In the genomic region with DNA sequence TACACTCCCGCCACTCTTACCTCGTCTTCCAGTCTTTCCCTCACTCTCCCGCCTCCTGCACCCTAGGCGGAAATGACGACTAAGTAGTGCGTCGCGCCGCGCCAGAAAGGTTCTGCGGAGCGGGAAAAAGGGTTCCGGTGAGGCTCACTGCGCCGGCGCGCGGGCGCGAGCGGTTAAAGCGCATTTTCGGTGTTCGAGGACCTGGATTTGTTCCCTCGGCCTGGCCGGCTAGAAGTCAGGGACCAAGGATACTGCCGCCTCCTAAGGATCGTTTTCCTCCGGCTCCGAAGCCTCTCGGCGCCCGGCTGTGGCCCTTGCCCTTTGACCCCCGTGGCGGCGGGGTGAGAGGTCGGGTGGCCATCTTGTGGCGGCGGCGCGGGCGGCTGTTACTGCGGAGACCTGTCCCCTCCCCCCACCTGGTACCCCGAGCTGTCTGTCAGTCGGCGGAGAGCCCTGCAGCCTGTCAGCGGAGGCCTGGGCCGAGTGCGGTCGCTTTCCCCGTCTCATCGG, we compare ENCODE assay signal across 8 mouse cellular contexts. TPM values are rescaled to one million over a fixed set of nuclear protein-coding genes. Genes with fewer than 3 reads are reported as not detected.
A peak's percentile ranks its signal among the peaks of the same experiment; 100 is the strongest.
DNase-seq lines count a peak whose midpoint lies in the region; ATAC-seq lines count a peak whose summit lies in the region.

Gene Tti1 (minus strand): TSS at position 80 of the 510 bp plus-strand sequence.
Gene Rprd1b (plus strand): TSS at position 144 of the 510 bp plus-strand sequence.

- no peaks in the 10 kb centered on the region for H3K27me3 ChIP-seq in hindbrain, embryonic 11.5 days (ENCODE audit: control insufficient read depth, insufficient read depth, low read length)

- peak; percentile 95 for ATAC-seq in hindbrain, embryonic 11.5 days (ENCODE audit: low FRiP score)

- H3K4me2 ChIP-seq in hindbrain, embryonic 11.5 days (replicated peaks; ENCODE audit: low read depth, low read length) = peak within 1 kb of the TSS; percentile 80

- H3K27ac ChIP-seq in hindbrain, embryonic 11.5 days (ENCODE audit: low read depth, low read length) = peak within 1 kb of the TSS; percentile 86

- H3K36me3 ChIP-seq in hindbrain, embryonic 11.5 days (ENCODE audit: control insufficient read depth, insufficient read depth, low read length) = no peaks in the 10 kb centered on the region

- H3K9me3 ChIP-seq in hindbrain, embryonic 11.5 days (ENCODE audit: control insufficient read depth, low read length) = no peaks in the 10 kb centered on the region

- peak; percentile 96 for DNase-seq in MN1 (ENCODE audit: low spot score)
- DNase-seq in cerebellum, adult 9-10 months = peak; percentile 94
- DNase-seq in frontal cortex, adult 2 months (ENCODE audit: extremely low spot score in 1 of 2, low spot score in 1 of 2) = peak; percentile 89 to 95
- peak; percentile 98 for DNase-seq in hindbrain, embryonic 11.5 days (ENCODE audit: low spot score)
- DNase-seq in layer of hippocampus, postnatal 10 days (ENCODE audit: low spot score in 2 of 2) = peak; percentile 95 to 97
- DNase-seq in lung, postnatal 10 days = peak; percentile 96
- DNase-seq in ovary, postnatal 36 days (ENCODE audit: low spot score) = peak; percentile 93
- DNase-seq in thymus, postnatal 25 days = peak; percentile 94

- H3K9ac ChIP-seq in hindbrain, embryonic 11.5 days (ENCODE audit: low read depth, low read length) = peak within 1 kb of the TSS; percentile 95

- peaks cover 4% of the 10 kb centered on the region for H3K4me1 ChIP-seq in hindbrain, embryonic 11.5 days (replicated peaks; ENCODE audit: control insufficient read depth, insufficient read depth, low read length)

- peak within 1 kb of the TSS; percentile 84 for H3K4me3 ChIP-seq in hindbrain, embryonic 11.5 days (ENCODE audit: low read depth, low read length)

- WGBS in hindbrain, embryonic 11.5 days = under 1% methylated on average over 52 of the region's 52 CpGs

RNA-seq across cellular contexts. Expression of gene Tti1, which starts in this region (rescaled TPM):
- polyA plus RNA-seq in frontal cortex, adult 2 months (2012; rRNA removed) = 14.4 and 17.7 TPM in 2 replicates
- polyA plus RNA-seq in hindbrain, embryonic 11.5 days (2014; fragmentation: Nextera tagmentation; extraction: Ambion mirVana) = 21.9 and 22.7 TPM in 2 replicates
- 10 to 100 TPM; 15.3 to 19.0 TPM for total RNA-seq in layer of hippocampus, postnatal 10 days (2021)

RNA-seq across cellular contexts. Expression of gene Rprd1b, which starts in this region (rescaled TPM):
- polyA plus RNA-seq in frontal cortex, adult 2 months (2012; rRNA removed) = 17.9 and 18.4 TPM in 2 replicates
- polyA plus RNA-seq in hindbrain, embryonic 11.5 days (2014; fragmentation: Nextera tagmentation; extraction: Ambion mirVana) = 56.2 and 67.4 TPM in 2 replicates
- 10 to 100 TPM; 34.0 to 36.6 TPM for total RNA-seq in layer of hippocampus, postnatal 10 days (2021)

Comparison
In these comparisons a context has a peak if more than half of its experiments do, and no peak if none do; other contexts are left out.
1. Peak in every context shown above with its lines: DNase-seq, ATAC-seq, H3K4me3 ChIP-seq and H3K27ac ChIP-seq.